Mouse (Mus musculus) fat pad, adult 2 months (tissue): ENCODE measurements around the gene Olfr845.

Source experiments
- DNase-seq: peaks from one replicate; pipeline ENCODE4 v3.0.0-alpha.2; 2011; ENCODE audit warnings: low read depth, low spot score; ENCODE audit errors: extremely low read depth

Gene Olfr845

DNA sequence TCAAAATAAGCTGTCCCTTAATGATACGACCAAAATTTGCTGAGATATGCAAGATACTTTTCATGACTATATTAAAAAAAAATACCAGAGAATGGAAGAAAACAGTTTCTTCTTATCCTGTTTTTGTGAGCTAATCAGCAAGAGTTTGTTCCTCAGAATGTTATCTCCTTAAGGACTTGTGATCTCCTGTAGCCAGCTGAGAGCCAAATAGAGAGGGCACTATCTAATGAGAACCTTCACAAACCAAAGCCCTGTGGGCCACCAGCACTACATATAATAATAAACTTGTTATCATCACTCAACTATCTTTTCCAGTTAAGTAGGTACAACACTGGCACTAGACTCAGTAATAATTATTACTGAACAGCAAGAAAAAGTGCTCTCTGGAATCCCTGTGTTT, at the start of gene Olfr845:
Olfr845 (plus strand) TSS at position 301 of the 400 bp plus-strand sequence.
- no peak for DNase-seq

DNA sequence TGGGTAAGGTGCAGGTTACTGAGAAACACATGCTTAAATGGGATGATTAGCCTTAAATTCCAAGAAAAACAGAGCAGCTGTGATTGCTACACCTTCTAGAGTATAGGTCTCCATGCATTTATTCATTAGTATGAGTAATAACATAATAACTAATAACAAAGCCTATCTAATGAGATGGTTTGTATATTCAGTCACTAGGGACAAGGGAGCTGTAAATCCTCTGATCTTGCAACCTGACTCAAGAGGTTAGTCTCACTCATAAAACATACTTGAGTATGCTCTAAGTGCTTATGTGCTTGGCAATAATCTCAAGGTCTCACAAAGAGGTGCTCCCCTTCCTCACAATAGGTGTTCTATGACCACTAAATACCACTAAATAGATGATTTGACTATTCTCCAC, 20.2 kb upstream of the Olfr845 start, which contains the start of gene Olfr844:
Olfr844 (plus strand) TSS at position 301 of the 400 bp plus-strand sequence.
- DNase-seq = no peak

DNA sequence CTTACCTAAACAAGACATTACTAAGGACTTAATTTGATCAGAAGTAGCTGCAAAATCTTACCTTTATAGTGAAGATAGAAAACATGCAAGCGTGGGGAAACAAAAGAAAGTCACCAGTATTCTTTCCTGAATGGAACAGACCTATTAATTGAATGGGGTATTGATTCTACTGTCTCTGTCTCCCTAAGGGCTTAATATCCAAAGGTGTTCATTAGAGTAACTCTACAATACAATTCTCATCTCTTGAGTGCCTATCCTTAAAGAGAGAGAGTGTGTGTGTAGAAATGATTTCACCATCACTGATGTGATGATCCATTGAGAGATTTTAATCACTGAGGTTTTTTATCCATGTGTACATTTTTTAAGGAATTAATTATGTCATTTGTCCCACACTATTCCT, 27.6 kb downstream of the Olfr845 start, which contains the start of gene Olfr846:
Olfr846 (minus strand) TSS at position 101 of the 400 bp plus-strand sequence.
- no peak for DNase-seq

DNA sequence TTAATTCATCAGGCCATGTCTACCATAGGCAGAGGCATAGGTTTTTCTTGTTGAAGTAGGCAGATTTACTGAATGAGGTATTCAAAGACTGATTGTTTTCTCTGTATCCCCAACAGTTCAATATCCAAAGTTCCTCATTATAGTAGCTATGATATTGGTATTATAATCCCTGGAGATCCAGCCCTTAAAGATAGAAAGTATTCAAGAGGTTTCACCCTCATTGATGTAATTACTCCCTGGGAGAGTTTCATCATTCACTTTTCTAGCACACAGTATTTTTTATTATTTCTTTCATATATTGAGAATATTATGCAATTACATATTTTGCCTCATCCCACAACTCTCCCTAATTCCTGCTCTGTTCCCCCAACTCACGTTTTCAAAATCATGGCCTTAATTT, 42.3 kb downstream of the Olfr845 start, which contains the start of gene Olfr847:
Olfr847 (minus strand) TSS at position 101 of the 400 bp plus-strand sequence.
- DNase-seq = no peak
